Mouse (Mus musculus) A20 (cell line): Measurements from ENCODE around the gene Higd1c.
"Not testable (repeated sequence)": the region's sequence is repeated elsewhere in the genome, so short reads cannot be mapped to it uniquely, and the experiment has no call there.

ENCODE experiments used
- DNase-seq: peaks from one replicate; pipeline ENCODE4 v3.0.0-alpha.2; 2011; ENCODE audit warnings: low read depth, low spot score

Higd1c gene

DNA sequence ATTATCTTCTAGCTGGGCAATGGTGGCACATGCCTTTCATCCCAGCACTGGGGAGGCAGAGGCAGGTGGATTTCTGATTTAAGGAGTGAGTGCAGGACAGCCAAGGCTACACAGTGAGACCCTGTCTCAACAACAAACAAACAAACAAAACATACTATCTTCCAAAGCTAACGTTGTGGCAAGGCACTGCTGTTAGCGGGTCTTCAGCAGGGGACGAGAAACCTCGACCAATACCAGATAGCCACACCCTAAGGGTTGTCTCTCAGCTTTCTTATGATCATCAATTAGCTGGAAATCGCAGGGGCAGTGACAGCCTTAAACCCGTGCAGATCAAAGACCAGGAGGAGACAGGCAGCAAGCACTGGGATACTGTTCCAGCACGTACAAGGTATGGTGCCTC lies at the start of gene Higd1c:
Higd1c (plus strand) TSS at position 301 of the 400 bp plus-strand sequence.
- DNase-seq, result no peak

DNA sequence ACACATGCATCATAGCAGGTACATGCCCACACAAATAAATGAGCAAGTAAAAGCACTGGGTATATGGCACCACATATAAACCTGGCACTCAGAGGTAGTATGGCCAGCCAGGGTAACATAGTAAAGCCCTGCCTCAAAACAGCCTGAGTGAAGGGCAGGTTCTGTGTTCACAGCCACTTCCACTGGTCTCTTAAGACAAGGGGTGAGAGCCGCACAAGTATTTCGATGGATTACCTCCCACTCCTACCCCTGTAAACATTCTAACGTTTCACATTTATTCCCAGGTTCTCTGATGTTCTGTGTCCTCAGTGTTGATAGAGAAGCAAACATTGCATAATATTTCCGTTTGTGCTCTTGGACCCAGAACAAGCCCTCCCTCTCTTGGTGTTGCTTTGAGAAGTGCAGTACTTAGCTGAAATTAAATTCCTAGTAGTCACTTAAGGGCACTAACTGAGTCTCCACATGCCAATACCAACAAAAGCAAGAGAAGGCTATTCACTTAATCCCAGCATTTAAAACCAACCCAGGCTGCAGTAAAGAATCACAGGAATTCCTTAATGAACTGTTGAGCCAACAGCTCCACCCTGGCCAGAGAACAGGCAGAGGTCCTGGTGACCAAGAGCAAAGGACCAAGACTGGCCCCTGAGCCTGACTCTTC lies 46.2 kb upstream of the Higd1c start:
- DNase-seq, result not testable (repeated sequence)

GRCm38 (mm10) chr15:100319884-100320283 lies 44.5 kb upstream of the Higd1c start:
- DNase-seq, result no peak

DNA sequence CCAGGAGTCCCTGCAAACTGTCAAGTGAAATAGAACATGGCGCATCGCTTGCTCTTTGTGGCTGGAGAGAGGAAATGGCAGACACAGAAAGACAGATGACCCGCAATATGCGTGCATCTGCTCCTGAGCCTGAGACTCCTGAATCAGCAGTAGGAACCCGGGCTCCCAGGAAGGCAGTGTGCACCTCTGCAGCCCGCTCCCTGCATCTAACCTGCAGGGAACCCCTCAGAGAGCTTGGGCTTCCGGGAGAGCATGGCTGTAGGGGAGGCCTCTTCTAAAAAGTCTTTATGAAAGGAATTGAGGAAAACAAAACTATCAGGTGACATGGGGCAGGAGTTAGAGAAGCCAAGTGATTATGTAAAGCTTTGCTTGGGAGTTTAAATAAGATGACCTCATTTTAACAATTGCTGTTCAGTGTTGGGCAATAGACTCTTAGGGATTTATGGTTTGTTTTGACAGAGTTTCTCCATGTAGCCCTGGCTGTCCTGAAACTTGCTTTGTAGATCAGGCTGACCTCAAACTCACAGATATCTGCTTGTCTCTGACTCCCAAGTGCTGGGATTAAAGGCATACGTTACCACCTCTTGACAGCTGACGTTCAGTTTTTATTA lies 43.9 kb upstream of the Higd1c start:
- no peak for DNase-seq

GRCm38 (mm10) chr15:100321134-100321533 lies 43.2 kb upstream of the Higd1c start:
- peak; percentile 59 for DNase-seq

DNA sequence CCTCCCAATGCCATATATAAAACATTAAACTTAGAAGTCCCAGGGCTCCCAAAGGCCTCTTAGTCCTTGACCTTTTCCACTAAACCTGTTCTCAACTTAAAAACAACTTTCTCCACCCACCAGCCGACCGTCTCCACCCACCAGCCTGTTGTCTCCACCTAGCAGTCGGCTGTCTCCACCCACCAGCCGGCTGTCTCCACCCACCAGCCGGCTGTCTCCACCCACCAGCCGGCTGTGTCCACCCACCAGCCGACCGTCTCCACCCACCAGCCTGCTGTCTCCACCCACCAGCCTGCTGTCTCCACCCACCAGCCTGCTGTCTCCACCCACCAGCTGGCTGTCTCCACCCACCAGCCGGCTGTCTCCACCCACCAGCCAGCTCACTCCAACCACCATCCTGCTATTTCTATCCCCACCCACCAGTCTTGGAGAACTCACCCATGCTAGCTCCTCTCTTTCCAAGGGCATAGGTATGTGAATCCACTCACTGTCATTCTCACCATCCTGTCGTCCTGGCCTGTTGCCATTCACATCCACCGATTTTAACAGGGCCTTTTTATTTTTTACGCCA lies 40.2 kb upstream of the Higd1c start:
- peak; percentile 29 for DNase-seq

DNA sequence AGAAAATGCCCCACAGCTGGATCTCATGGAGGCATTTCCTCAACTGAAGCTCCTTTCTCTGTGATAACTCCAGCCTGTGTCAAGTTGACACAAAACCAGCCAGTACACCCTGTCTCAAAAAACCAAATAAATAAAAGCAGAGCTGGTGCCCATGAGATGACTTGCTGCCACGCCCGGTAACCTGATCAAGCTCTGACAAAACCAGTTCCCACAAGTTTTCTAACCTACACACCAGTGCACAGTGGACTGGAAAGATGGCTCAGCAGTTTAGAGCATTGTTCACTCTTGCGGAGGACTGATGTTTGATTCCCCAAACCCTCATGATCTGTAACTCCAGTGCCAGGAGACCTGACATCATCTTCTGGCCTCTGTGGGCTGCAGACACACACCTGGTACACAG lies 39.1 kb upstream of the Higd1c start:
- DNase-seq, result no peak

DNA sequence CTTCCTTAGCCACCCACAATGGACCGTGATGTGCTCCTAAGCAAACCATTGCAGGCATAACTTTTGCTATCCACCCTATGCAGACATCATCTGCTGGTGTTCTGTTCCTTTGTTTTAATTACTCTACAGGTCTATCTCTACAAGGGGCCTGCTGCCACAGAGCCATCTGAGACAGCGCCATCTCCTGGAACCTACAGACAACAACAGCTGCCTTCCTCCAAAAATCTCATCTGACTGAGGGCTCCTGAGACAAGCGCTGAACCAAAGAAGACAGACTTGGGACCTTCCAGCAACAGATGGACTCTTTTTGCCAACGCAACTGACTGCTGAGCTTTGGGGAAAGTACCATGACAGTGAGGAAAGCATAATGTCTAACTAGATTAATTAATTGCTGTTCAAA lies 36.3 kb upstream of the Higd1c start:
- DNase-seq, result not testable (repeated sequence)

DNA sequence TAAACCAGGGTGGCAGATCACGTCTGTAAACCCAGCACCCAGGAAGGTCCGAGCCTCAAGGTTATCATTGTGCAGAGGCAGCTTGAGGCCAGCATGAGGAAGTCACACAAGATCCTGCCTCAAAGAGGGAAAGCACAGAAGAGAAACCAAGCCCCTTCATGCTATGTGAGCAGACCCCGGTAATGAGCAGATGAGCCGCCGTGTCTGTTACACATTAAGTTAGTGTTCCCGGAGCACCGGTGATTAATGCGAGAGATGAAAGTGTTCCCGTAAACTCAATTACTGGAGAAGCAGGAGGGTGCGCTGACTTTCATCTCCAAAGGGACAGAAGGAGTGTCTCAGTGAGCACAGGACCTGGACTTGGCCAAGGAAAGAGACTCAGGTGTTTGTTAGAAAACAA lies 35.0 kb upstream of the Higd1c start:
- not testable (repeated sequence) for DNase-seq

DNA sequence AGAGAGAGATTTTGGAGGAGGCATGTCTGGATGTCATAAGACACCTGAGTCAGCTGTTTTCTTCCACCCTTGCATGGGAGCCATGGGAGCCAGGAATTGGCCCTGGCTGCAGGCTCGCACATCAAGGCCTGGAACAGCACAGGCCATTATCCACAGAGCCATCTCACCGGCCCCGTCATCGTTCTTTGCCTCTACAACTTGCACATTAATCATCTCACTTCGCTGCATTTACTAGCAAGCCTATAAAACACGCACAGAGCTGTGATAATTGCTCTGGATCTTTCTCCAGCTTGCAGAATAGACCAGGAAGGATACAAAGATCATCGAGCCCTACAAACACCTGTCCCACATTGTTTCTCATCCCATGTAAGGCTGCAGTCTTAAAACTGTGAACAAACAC lies 33.6 kb upstream of the Higd1c start:
- no peak for DNase-seq

- not testable (repeated sequence) for DNase-seq
These were observed 32.0 kb upstream of the Higd1c start for GRCm38 (mm10) chr15:100332077-100332961.

GRCm38 (mm10) chr15:100334629-100335028 lies 29.7 kb upstream of the Higd1c start, which contains the start of gene Mettl7a3:
TSS of gene Mettl7a3 (plus strand) at chr15:100334929.
- no peak for DNase-seq

DNA sequence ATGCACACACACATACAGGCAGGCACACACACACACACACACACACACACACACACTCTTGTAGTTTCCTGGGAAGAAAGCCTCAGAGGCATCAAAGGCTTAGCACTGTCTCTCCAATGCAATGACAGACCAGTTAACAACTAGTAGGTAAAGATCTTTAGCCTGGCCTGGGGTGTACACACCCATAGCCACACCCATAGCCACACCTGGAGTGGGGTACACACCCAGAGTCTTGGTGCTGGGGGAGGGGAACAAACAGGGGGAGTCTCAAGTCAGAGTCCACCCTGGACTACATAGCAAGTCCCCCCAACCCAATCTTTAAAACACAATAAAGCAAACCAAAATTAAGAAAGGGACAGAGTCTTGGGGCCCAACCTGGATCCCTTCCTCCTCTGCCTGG lies 27.0 kb upstream of the Higd1c start:
- DNase-seq, result not testable (repeated sequence)

GRCm38 (mm10) chr15:100337847-100338246 lies 26.5 kb upstream of the Higd1c start:
- peak; percentile 65 for DNase-seq

DNA sequence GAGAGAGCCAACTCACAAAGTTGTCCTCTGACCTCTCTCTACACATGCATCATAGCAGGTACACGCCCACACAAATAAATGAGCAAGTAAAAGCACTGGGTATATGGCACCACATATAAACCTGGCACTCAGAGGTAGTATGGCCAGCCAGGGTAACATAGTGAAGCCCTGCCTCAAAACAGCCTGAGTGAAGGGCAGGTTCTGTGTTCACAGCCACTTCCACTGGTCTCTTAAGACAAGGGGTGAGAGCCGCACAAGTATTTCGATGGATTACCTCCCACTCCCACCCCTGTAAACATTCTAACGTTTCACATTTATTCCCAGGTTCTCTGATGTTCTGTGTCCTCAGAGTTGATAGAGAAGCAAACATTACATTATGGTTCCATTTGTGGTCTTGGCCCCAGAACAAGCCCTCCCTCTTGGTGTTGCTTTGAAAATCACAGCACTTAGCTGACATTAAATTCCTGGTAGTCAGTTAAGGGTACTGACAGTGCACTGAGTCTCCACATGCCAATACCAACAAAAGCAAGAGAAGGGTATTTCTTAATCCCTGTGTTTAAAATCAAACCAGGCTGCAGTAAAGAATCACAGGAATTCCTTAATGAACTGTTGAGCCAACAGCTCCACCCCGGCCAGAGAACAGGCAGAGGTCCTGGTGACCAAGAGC lies 22.9 kb upstream of the Higd1c start:
- DNase-seq, result not testable (repeated sequence)

- DNase-seq, result no peak
These were observed 18.9 kb upstream of the Higd1c start for GRCm38 (mm10) chr15:100345484-100345883.

DNA sequence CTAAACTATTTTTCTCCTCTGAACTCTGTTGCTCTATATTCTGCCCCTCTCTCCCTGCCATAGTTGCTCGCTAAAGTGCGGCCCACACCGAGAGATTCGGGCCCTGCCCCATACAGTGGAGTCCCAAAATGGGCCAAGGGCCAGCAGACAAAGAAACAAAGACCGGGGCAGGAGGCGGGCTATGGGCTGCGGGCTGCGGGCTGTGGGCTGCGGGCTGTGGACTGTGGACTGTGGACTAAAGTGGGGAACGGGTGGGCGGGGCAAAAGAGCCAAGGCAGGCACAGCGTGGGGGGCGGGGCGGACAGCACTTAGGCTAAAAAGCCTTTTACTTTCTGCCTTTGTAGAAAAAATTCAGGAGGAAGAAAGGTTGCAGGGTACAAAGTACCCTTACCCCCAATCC lies 17.6 kb upstream of the Higd1c start:
- DNase-seq, result no peak

DNA sequence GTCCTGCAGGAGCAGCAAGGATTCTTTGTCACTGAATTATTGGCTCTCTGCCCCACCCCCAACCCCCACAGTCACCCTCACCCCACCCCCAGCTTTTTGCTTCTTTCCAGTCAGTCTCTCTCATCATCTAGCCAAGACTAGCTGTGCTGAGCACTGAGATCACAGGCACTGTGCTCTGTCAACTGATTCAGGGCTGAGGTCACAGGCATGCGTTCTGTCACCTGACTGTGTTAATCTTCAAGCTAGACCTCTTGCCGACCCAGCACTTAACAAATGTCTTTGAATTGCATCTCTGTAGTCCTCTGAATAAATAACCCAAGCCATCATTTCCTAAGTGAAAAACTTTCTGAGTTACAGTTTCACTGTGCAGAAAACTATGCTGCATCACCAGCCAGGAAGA lies 14.8 kb upstream of the Higd1c start:
- no peak for DNase-seq

- no peak for DNase-seq
These were observed 12.8 kb upstream of the Higd1c start for GRCm38 (mm10) chr15:100351501-100352060.

GRCm38 (mm10) chr15:100352711-100353250 lies 11.6 kb upstream of the Higd1c start, which contains the start of the genes Methig1 and Mettl7a2:
TSS of gene Methig1 (plus strand) at chr15:100353149.
TSS of gene Mettl7a2 (plus strand) at chr15:100353200.
- DNase-seq, result no peak

GRCm38 (mm10) chr15:100353399-100353798 lies 10.9 kb upstream of the Higd1c start:
- not testable (repeated sequence) for DNase-seq
